Mouse (Mus musculus) kidney, embryonic 14.5 days (tissue): Measurements from ENCODE around the gene Babam2. TPM values are rescaled to one million over a fixed set of nuclear protein-coding genes. Genes with fewer than 3 reads are reported as not detected.

ENCODE experiments used
- ATAC-seq: fragments of 200-750 bp; cut with Nextera tagmentation; 2 replicates; pipeline ENCODE4 v1.8.0; 2017; ENCODE audit warnings: moderate number of reproducible peaks, mild to moderate bottlenecking, moderate TSS enrichment, moderate library complexity; ENCODE audit not compliant: low FRiP score, low TSS enrichment
- H3K27ac ChIP-seq: fragments of 300-500 bp; sonication (generic); 2 replicates; pipeline ENCODE4 v1.5.1; 2014; ENCODE audit warnings: low read depth, mild to moderate bottlenecking, low read length, moderate library complexity, mixed read lengths
- H3K27me3 ChIP-seq: fragments of 300-500 bp; sonication (generic); 2 replicates; pipeline ENCODE4 v1.6.1; 2014; ENCODE audit warnings: mild to moderate bottlenecking, low read length; ENCODE audit not compliant: control insufficient read depth, insufficient read depth
- H3K36me3 ChIP-seq: fragments of 300-500 bp; sonication (generic); 2 replicates; pipeline ENCODE4 v1.6.1; 2014; ENCODE audit warnings: low read length, mixed read lengths; ENCODE audit not compliant: control insufficient read depth, insufficient read depth
- H3K4me1 ChIP-seq: fragments of 300-500 bp; sonication (generic); 2 replicates; pipeline ENCODE4 v1.6.1; 2014; ENCODE audit warnings: low read length, mixed read lengths; ENCODE audit not compliant: control insufficient read depth, insufficient read depth
- H3K4me2 ChIP-seq: fragments of 300-500 bp; sonication (generic); replicated peaks from 2 replicates; pipeline ENCODE4 v1.6.1; 2014; ENCODE audit warnings: low read depth, mild to moderate bottlenecking, low read length
- H3K4me3 ChIP-seq: fragments of 300-500 bp; sonication (generic); 2 replicates; pipeline ENCODE4 v1.5.1; 2014; ENCODE audit warnings: mild to moderate bottlenecking, low read length
- H3K9ac ChIP-seq: fragments of 300-500 bp; sonication (generic); 2 replicates; pipeline ENCODE4 v1.6.1; 2014; ENCODE audit warnings: low read depth, mild to moderate bottlenecking, low read length, moderate library complexity
- H3K9me3 ChIP-seq: fragments of 300-500 bp; sonication (generic); 2 replicates; pipeline ENCODE4 v1.6.1; 2016; ENCODE audit warnings: low read length; ENCODE audit not compliant: control insufficient read depth
- WGBS: fragments of 180-500 bp; shearing (Covaris S2); extraction: QIAGEN DNeasy Blood & Tissue Kit; methylation state at CpG from one replicate; pipeline ENCODE4 v1.1.7; 2014; 5-methylcytosine and 5-hydroxymethylcytosine counted together
- polyA plus RNA-seq: library from polyadenylated mRNA; unstranded; fragments of >200 nt; fragmentation: Nextera tagmentation; extraction: Ambion mirVana; gene quantifications from 2 replicates; pipeline ENCODE4 v1.2.1, GENCODE M21; 2014

The Babam2 gene
- polyA plus RNA-seq, 1 experiment from 2014 or later: 60.6 TPM

- H3K9ac ChIP-seq: no peak overlapping the region
- no peak for ATAC-seq
- 0 out of 2 replicates have a peak, but pooled peaks cover 2% of the 10 kb centered on the region for H3K4me1 ChIP-seq
- no peak overlapping the region for H3K4me2 ChIP-seq
- no peaks in the 10 kb centered on the region for H3K27me3 ChIP-seq
- H3K27ac ChIP-seq: no peak overlapping the region
- WGBS: 97% methylated on average over 2 of the region's 2 CpGs
- H3K4me3 ChIP-seq: no peak overlapping the region
- H3K9me3 ChIP-seq: no peaks in the 10 kb centered on the region
- H3K36me3 ChIP-seq: no peaks in the 10 kb centered on the region
Observed at GRCm38 (mm10) chr5:32066839-32067238, 369.4 kb downstream of the Babam2 start.

GRCm38 (mm10) chr5:32068616-32069015 lies 371.1 kb downstream of the Babam2 start:
- Histone ChIP-seq H3K27ac (no peak overlapping the region), H3K9ac (no peak overlapping the region), H3K36me3 (no peaks in the 10 kb centered on the region), H3K9me3 (no peaks in the 10 kb centered on the region), H3K4me2 (no peak overlapping the region), H3K4me1 (0 out of 2 replicates have a peak, but pooled peaks cover 2% of the 10 kb centered on the region), H3K27me3 (no peaks in the 10 kb centered on the region), H3K4me3 (no peak overlapping the region)
- no peak for ATAC-seq
- WGBS: 51% methylated on average over 3 of the region's 3 CpGs

GRCm38 (mm10) chr5:32069096-32069495 lies 371.6 kb downstream of the Babam2 start:
- no peak overlapping the region for H3K4me3 ChIP-seq
- 86% methylated on average over 4 of the region's 4 CpGs for WGBS
- H3K27me3 ChIP-seq: no peaks in the 10 kb centered on the region
- no peaks in the 10 kb centered on the region for H3K36me3 ChIP-seq
- ATAC-seq: no peak
- no peak overlapping the region for H3K4me2 ChIP-seq
- H3K4me1 ChIP-seq: 0 out of 2 replicates have a peak, but pooled peaks cover 2% of the 10 kb centered on the region
- H3K27ac ChIP-seq: no peak overlapping the region
- H3K9me3 ChIP-seq: no peaks in the 10 kb centered on the region
- no peak overlapping the region for H3K9ac ChIP-seq

- ATAC-seq: no peak
- 82% methylated on average over 10 of the region's 10 CpGs for WGBS
Observed at GRCm38 (mm10) chr5:32069566-32070169, 372.2 kb downstream of the Babam2 start.

GRCm38 (mm10) chr5:32070781-32071180 lies 373.3 kb downstream of the Babam2 start:
- Histone ChIP-seq H3K4me2 (no peak overlapping the region), H3K27ac (no peak overlapping the region), H3K4me1 (0 out of 2 replicates have a peak, but pooled peaks cover 2% of the 10 kb centered on the region), H3K27me3 (no peaks in the 10 kb centered on the region), H3K9ac (no peak overlapping the region), H3K9me3 (no peaks in the 10 kb centered on the region), H3K36me3 (no peaks in the 10 kb centered on the region), H3K4me3 (no peak overlapping the region)
- WGBS: 76% methylated on average over 3 of the region's 3 CpGs
- ATAC-seq: no peak

More at GRCm38 (mm10) chr5:32069566-32070169, 372.2 kb downstream of the Babam2 start:
- H3K27ac ChIP-seq: no peak overlapping the region
- H3K4me3 ChIP-seq: no peak overlapping the region
- no peak overlapping the region for H3K9ac ChIP-seq
- no peaks in the 10 kb centered on the region for H3K9me3 ChIP-seq
- no peaks in the 10 kb centered on the region for H3K27me3 ChIP-seq
- 0 out of 2 replicates have a peak, but pooled peaks cover 2% of the 10 kb centered on the region for H3K4me1 ChIP-seq
- no peak overlapping the region for H3K4me2 ChIP-seq
- no peaks in the 10 kb centered on the region for H3K36me3 ChIP-seq

- 45% methylated on average over 4 of the region's 4 CpGs for WGBS
- no peak for ATAC-seq
Observed at GRCm38 (mm10) chr5:32071314-32071713, 373.8 kb downstream of the Babam2 start.

GRCm38 (mm10) chr5:32071824-32072223 lies 374.3 kb downstream of the Babam2 start:
- no peak overlapping the region for H3K4me2 ChIP-seq
- no peaks in the 10 kb centered on the region for H3K4me1 ChIP-seq
- no peak overlapping the region for H3K27ac ChIP-seq
- no peaks in the 10 kb centered on the region for H3K36me3 ChIP-seq
- H3K4me3 ChIP-seq: no peak overlapping the region
- no peak for ATAC-seq
- 88% methylated on average over 5 of the region's 5 CpGs for WGBS
- no peaks in the 10 kb centered on the region for H3K27me3 ChIP-seq
- H3K9ac ChIP-seq: no peak overlapping the region
- H3K9me3 ChIP-seq: no peaks in the 10 kb centered on the region

More at GRCm38 (mm10) chr5:32071314-32071713, 373.8 kb downstream of the Babam2 start:
- no peaks in the 10 kb centered on the region for H3K9me3 ChIP-seq
- H3K27ac ChIP-seq: no peak overlapping the region
- H3K4me1 ChIP-seq: no peaks in the 10 kb centered on the region
- H3K9ac ChIP-seq: no peak overlapping the region
- H3K27me3 ChIP-seq: no peaks in the 10 kb centered on the region
- H3K4me2 ChIP-seq: no peak overlapping the region
- H3K4me3 ChIP-seq: no peak overlapping the region
- H3K36me3 ChIP-seq: no peaks in the 10 kb centered on the region

- WGBS: 98% methylated on average over 3 of the region's 3 CpGs
- ATAC-seq: no peak
- H3K4me1 ChIP-seq: no peaks in the 10 kb centered on the region
Observed at GRCm38 (mm10) chr5:32072877-32073276, 375.4 kb downstream of the Babam2 start.

GRCm38 (mm10) chr5:32074053-32074452 lies 376.6 kb downstream of the Babam2 start:
- Histone ChIP-seq H3K27me3 (no peaks in the 10 kb centered on the region), H3K4me3 (no peak overlapping the region), H3K4me2 (no peak overlapping the region), H3K27ac (no peak overlapping the region), H3K9me3 (no peaks in the 10 kb centered on the region), H3K9ac (no peak overlapping the region), H3K4me1 (no peaks in the 10 kb centered on the region), H3K36me3 (no peaks in the 10 kb centered on the region)
- WGBS: 91% methylated on average over 3 of the region's 3 CpGs
- ATAC-seq: no peak

More at GRCm38 (mm10) chr5:32072877-32073276, 375.4 kb downstream of the Babam2 start:
- Histone ChIP-seq H3K4me2 (no peak overlapping the region), H3K4me3 (no peak overlapping the region), H3K36me3 (no peaks in the 10 kb centered on the region), H3K9ac (no peak overlapping the region), H3K27me3 (no peaks in the 10 kb centered on the region), H3K27ac (no peak overlapping the region), H3K9me3 (no peaks in the 10 kb centered on the region)
